Mouse (Mus musculus): ENCODE results near the gene Dpp6.

Dpp6 gene

DNA sequence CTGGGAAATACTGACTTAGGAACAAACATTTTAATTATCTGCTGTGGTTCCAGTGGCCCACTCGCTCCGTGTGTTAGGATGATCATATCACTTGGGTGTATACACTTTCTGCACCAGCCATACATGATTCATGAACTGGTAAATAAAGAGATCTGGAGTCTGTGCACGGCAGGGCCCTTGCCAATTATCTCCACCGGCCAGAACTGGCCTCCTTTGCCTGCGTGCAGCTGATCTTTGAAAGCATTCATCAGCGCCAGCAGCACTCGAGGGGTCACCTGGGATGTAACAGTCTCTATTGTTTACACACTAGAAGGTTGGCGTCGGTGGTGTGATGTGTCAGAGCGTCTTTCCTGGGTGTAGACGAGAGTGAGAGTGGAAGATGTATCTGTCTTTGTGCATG is 868.2 kb downstream of the Dpp6 start:
- no peak for DNase-seq (ENCODE audit: low spot score)

DNA sequence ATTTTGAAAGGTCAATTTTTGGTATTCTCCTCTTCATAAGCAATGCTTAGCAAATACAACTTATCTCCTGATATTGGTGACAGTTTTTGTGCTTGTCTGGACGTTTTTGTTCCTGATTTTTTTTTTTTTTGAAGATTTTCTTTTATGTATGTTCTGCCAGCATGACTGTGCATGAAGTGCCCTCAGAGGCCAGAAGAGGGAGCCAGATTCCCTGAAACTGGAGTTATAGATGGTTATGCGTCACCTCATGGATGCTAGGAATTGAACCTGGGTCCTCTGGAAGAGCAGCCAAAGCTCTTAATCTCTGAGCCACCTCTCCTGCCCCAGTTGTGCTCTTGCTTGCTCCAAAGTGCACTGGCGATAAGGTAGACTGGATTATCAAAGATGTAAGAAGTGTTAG is 868.9 kb downstream of the Dpp6 start:
- no peak for DNase-seq (ENCODE audit: low spot score)

- DNase-seq (ENCODE audit: low spot score): no peak
These were observed 870.3 kb downstream of the Dpp6 start for GRCm38 (mm10) chr5:27687311-27687710.

DNA sequence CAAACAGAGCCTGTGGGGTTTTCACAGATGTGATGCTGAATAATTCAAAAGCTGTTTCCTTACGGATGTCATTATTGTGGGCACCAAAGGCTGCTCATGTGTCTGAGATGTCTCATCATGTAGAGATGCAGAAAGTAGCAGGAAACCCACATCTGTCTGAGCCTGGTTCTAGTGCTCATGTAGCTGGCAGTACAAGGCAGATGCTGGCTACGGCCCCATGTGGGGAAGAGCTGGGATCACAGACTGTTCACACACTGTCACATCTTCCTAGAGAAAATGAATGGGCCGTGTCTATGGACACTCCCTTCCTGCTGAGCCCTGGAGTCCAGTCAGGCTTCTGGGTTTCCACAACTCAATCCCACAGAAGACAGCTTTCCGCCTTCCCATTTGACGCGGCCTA is 885.5 kb downstream of the Dpp6 start:
- DNase-seq (ENCODE audit: low spot score): no peak

GRCm38 (mm10) chr5:27705020-27705419 is 888.0 kb downstream of the Dpp6 start:
- DNase-seq (ENCODE audit: low spot score): no peak

- no peak for DNase-seq (ENCODE audit: low spot score)
These were observed 889.5 kb downstream of the Dpp6 start for GRCm38 (mm10) chr5:27706551-27706950.

DNA sequence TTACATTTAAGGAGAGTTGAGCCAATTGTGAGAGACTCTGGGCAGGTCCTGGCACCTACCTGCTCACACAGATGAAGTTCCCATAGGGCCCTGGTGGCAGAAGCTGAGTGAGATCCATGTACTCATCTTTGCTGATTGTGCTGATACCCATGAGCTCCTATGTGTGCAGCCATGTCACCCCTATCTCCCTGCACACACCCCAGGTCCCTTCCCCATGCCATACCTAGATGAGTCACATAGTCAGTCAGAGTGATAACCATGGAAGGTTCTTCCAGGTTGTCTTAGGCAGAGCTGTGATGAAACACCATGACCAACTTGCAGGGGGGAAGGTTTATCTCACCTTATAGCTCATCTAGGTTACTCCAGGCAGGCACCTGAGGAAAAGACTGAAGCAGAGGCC is 890.3 kb downstream of the Dpp6 start:
- DNase-seq (ENCODE audit: low spot score): no peak

- DNase-seq (ENCODE audit: low spot score): no peak
These were observed 891.2 kb downstream of the Dpp6 start for GRCm38 (mm10) chr5:27708209-27708608.

- DNase-seq (ENCODE audit: low spot score): no peak
These were observed 894.6 kb downstream of the Dpp6 start for GRCm38 (mm10) chr5:27711461-27712192.

DNA sequence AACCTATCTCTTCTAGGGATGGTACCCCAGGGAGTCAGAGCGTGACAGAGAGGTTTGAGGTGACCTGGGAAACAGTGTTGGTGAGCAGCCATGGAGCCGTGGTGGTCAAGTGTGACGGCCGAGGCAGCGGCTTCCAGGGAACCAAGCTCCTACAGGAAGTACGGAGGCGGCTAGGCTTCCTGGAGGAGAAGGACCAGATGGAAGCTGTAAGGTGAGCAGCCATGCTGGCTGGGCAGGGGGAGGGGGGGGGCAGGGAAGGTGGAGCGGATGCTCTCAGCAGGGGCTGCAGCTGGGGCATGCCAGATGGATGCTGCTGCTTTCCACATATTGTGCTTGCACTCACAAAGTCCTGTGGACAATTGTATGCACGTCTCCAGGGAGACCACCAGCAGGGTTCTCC is 897.4 kb downstream of the Dpp6 start:
- DNase-seq (ENCODE audit: low spot score): no peak

DNA sequence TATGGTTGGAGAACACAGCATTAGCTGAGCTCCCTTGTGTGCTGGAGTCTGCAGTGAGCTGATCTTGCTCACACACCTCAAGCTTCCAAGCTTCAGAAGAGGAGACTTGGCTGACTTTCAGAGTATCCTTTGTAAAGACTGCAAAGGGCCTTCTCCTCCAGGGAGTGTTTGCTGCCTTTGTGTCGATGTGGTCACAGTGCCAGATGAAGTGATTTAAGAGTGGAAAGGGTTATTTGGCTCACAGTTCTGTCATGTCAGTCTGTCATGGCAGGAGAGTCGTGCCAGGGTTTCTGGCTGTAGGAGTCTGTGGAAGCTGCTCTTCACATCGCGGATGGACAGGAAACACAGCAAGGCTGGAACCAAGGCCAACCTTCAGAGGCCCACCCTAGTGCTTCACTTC is 899.0 kb downstream of the Dpp6 start:
- no peak for DNase-seq (ENCODE audit: low spot score)

GRCm38 (mm10) chr5:27717301-27717700 is 900.3 kb downstream of the Dpp6 start:
- DNase-seq (ENCODE audit: low spot score): no peak

GRCm38 (mm10) chr5:27719311-27719710 is 902.3 kb downstream of the Dpp6 start:
- DNase-seq (ENCODE audit: low spot score): no peak

DNA sequence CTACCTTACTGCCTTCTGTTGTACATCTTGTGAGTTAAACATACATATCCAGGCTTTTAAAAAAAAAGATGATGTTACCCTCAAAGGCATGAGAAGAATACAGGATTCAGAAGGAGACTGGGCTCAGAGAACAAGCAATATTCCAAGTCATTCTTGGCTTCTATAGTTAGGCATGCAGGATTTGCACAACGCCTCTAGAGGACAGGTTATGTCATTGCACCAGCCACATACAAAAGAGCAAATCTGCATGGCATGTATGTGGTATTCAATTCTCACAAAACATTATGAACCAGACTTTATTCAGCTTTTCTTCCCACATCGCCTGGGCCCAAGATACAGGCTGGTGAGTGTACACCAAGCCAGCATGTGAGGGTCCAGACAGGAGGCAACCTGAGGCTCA is 907.5 kb downstream of the Dpp6 start:
- DNase-seq (ENCODE audit: low spot score): no peak

GRCm38 (mm10) chr5:27730666-27731065 is 913.7 kb downstream of the Dpp6 start:
- DNase-seq (ENCODE audit: low spot score): no peak

GRCm38 (mm10) chr5:27731392-27731791 is 914.4 kb downstream of the Dpp6 start:
- DNase-seq (ENCODE audit: low spot score): no peak

- DNase-seq (ENCODE audit: low spot score): no peak
These were observed 915.4 kb downstream of the Dpp6 start for GRCm38 (mm10) chr5:27732288-27732868.

- no peak for DNase-seq (ENCODE audit: low spot score)
These were observed 920.2 kb downstream of the Dpp6 start for GRCm38 (mm10) chr5:27737168-27737567.

DNA sequence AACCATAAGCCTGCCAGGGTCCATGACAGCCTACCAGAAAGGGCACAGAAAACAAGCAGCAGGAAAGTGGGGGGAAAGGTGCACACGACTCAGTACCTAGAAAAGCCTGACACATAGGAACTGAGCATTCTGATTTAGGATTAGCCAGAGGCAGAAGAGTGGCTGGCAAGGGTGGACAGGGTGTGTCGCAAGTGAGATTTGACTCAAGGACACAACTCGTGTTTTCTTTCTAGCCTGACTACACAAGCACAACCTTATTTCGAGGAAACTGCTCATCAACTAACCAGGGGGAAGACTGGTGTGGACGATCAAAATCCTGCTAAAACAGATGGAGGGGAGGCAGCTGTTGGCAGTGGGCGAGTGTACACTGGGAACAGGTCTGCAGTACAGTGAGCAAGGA is 922.2 kb downstream of the Dpp6 start:
- DNase-seq (ENCODE audit: low spot score): no peak

DNA sequence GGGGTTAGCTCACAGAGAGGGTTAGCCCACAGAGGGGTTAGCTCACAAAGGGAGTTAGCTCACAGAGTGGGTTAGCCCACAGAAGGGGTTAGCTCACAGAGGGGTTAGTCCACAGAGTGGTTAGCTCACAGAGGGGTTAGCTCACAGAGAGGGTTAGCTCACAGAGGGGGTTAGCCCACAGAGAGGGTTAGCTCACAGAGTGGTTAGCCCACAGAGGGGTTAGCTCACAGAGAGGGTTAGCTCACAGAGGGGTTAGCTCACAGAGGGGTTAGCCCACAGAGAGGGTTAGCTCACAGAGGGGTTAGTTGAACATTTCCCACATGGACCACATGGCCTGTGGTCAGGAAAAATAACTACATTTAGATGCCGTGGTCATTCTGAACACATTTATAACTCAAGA is 927.9 kb downstream of the Dpp6 start:
- no peak for DNase-seq (ENCODE audit: low spot score)

DNA sequence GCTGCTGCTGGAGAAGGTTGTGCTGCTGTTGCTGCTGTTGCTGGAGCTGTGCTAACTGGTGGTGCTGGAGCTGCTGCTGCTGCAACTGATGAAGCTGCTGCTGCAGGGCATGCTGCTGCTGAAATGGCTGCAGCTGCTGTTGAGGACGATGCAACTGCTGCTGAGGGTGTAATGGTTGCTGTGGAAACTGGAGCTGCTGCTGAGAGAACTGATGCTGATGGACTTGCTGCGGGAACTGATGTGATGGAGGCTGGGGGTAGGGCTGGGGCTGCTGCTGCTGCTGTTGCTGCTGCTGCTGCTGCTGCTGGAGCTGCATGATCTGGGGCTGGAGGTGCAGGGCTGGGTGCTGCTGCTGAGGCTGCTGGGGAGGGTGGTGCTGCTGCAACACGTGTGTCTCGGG is 948.8 kb downstream of the Dpp6 start:
- DNase-seq (ENCODE audit: low spot score): no peak

GRCm38 (mm10) chr5:27767948-27768347 is 950.9 kb downstream of the Dpp6 start:
- no peak for DNase-seq (ENCODE audit: low spot score)

Measured in layer of hippocampus, adult 9-10 months (tissue).